Mouse (Mus musculus): Measurements from ENCODE around the gene Son. TPM values are rescaled to one million over a fixed set of nuclear protein-coding genes. Genes with fewer than 3 reads are reported as not detected.

Gene Son
- total and polyA plus RNA-seq, 3 experiments: 93.6 to 182 (median 157) TPM

- Histone ChIP-seq H3K4me1 (ENCODE audit: control insufficient read depth in 1 of 2, insufficient read depth in 2 of 2, low read length in 2 of 2) (peaks cover 6 to 12% of the 10 kb centered on the region in 2 experiments; a peak in 3 of 4 replicates), H3K9me3 (replicated peaks; ENCODE audit: insufficient read depth, low read length) (no peaks in the 10 kb centered on the region), H3K27me3 (ENCODE audit: control insufficient read depth in 1 of 2, insufficient read depth in 2 of 2, low read length in 2 of 2) (no peaks in the 10 kb centered on the region), H3K9ac (ENCODE audit: control insufficient read depth, low read depth, low read length, poor library complexity, severe bottlenecking) (no peak overlapping the region), H3K4me3 (ENCODE audit: control insufficient read depth in 1 of 2, insufficient read depth in 1 of 2, low read depth in 2 of 2, low read length in 2 of 2) (no peak overlapping the region), H3K36me3 (ENCODE audit: control insufficient read depth in 1 of 2, insufficient read depth in 2 of 2, low read length in 2 of 2) (peaks cover 11 to 21% of the 10 kb centered on the region in 2 experiments), H3K27ac (ENCODE audit: control insufficient read depth, low read depth, low read length) (no peak overlapping the region), H3K79me2 (ENCODE audit: control insufficient read depth, insufficient read depth, low read length, poor library complexity) (peaks cover 20% of the 10 kb centered on the region)
- no peak for TF ChIP-seq MAZ (IDR thresholded peaks at IDR 0.05; ENCODE audit: low read depth, low read length)
- no peak for TF ChIP-seq ELF1 (IDR thresholded peaks at IDR 0.05; ENCODE audit: low read depth, low read length)
- TF ChIP-seq MAX (IDR thresholded peaks at IDR 0.05; ENCODE audit: low read length): no peak
- TF ChIP-seq MEF2A (IDR thresholded peaks at IDR 0.05; ENCODE audit: extremely low read depth, insufficient replicate concordance, low read depth, low read length, poor library complexity, severe bottlenecking): no peak
- TF ChIP-seq POLR2AphosphoS2 (IDR thresholded peaks at IDR 0.05; ENCODE audit: low read length): no peak
- DNase-seq (ENCODE audit: low read depth, low spot score): no peak
Measured at GRCm38 (mm10) chr16:91686369-91686768, 39.1 kb downstream of the Son start.

GRCm38 (mm10) chr16:91688023-91688618 lies 40.8 kb downstream of the Son start:
- peak; percentile 46 for DNase-seq (ENCODE audit: low read depth, low spot score)
- Histone ChIP-seq H3K36me3 (ENCODE audit: control insufficient read depth in 1 of 2, insufficient read depth in 2 of 2, low read length in 2 of 2) (peaks cover 6 to 21% of the 10 kb centered on the region in 2 experiments), H3K4me1 (ENCODE audit: control insufficient read depth in 1 of 2, insufficient read depth in 2 of 2, low read length in 2 of 2) (peaks cover 6 to 12% of the 10 kb centered on the region in 2 experiments; a peak in 3 of 4 replicates)

More at GRCm38 (mm10) chr16:91688023-91688618, 40.8 kb downstream of the Son start:
- H3K79me2 ChIP-seq (ENCODE audit: control insufficient read depth, insufficient read depth, low read length, poor library complexity): peaks cover 20% of the 10 kb centered on the region
- peak overlapping the region; percentile 99 for H3K9ac ChIP-seq (ENCODE audit: control insufficient read depth, low read depth, low read length, poor library complexity, severe bottlenecking)
- H3K4me3 ChIP-seq (ENCODE audit: control insufficient read depth in 1 of 2, insufficient read depth in 1 of 2, low read depth in 2 of 2, low read length in 2 of 2): peak overlapping the region; percentile 89 to 92
- no peak for TF ChIP-seq ZC3H11A (IDR thresholded peaks at IDR 0.05; ENCODE audit: low read depth, low read length)
- TF ChIP-seq EP300 (IDR thresholded peaks at IDR 0.05; ENCODE audit: low read depth in 1 of 2, low read length in 2 of 2): no peak
- TF ChIP-seq TBP (IDR thresholded peaks at IDR 0.05; ENCODE audit: low read depth, low read length): no peak
- no peak for TF ChIP-seq ZNF384 (IDR thresholded peaks at IDR 0.05; ENCODE audit: low read depth, low read length)
- no peak; the same call in 1 of the 2 replicates for TF ChIP-seq SIN3A (IDR thresholded peaks at IDR 0.05; ENCODE audit: low read length)
- no peak for TF ChIP-seq ELF1 (IDR thresholded peaks at IDR 0.05; ENCODE audit: low read depth, low read length)
- no peak for TF ChIP-seq USF1 (IDR thresholded peaks at IDR 0.05; ENCODE audit: low read depth, low read length)
- no peak for TF ChIP-seq POLR2AphosphoS5 (IDR thresholded peaks at IDR 0.05; ENCODE audit: borderline replicate concordance, low read depth, low read length)
- no peak for TF ChIP-seq E2F4 (IDR thresholded peaks at IDR 0.05; ENCODE audit: borderline replicate concordance, low read depth, low read length)
- no peak for TF ChIP-seq GATA1 (IDR thresholded peaks at IDR 0.05; ENCODE audit: low read depth, low read length)
- TF ChIP-seq POLR2A (IDR thresholded peaks at IDR 0.05; ENCODE audit: control insufficient read depth in 1 of 2, insufficient read depth in 1 of 2, low read depth in 1 of 2, low read length in 2 of 2, poor library complexity in 1 of 2): no peak
- no peak for TF ChIP-seq TCF12 (IDR thresholded peaks at IDR 0.05; ENCODE audit: low read depth, low read length)
- TF ChIP-seq ZMIZ1 (IDR thresholded peaks at IDR 0.05; ENCODE audit: low read depth, low read length): no peak
- TF ChIP-seq GABPA (IDR thresholded peaks at IDR 0.05; ENCODE audit: low read depth, low read length): no peak
- TF ChIP-seq MXI1 (IDR thresholded peaks at IDR 0.05; ENCODE audit: low read depth, low read length): no peak
- no peak for TF ChIP-seq MAFK (IDR thresholded peaks at IDR 0.05; ENCODE audit: borderline replicate concordance, low read depth, low read length)
- no peak for TF ChIP-seq CHD1 (IDR thresholded peaks at IDR 0.05; ENCODE audit: low read depth, low read length)
- TF ChIP-seq MAZ (IDR thresholded peaks at IDR 0.05; ENCODE audit: low read depth, low read length): no peak
- H3K9me3 ChIP-seq (replicated peaks; ENCODE audit: insufficient read depth, low read length): no peaks in the 10 kb centered on the region
- no peaks in the 10 kb centered on the region for H3K27me3 ChIP-seq (ENCODE audit: control insufficient read depth in 1 of 2, insufficient read depth in 2 of 2, low read length in 2 of 2)
- H3K27ac ChIP-seq (ENCODE audit: control insufficient read depth, low read depth, low read length): peak overlapping the region; percentile 86

All from MEL (cell line).